Mouse (Mus musculus) lung, adult 2 months (tissue): ENCODE data around the gene Col25a1. TPM values are rescaled to one million over a fixed set of nuclear protein-coding genes. Genes with fewer than 3 reads are reported as not detected.

ENCODE experiments used
- DNase-seq: peaks from one replicate; pipeline ENCODE4 v3.0.0; 2022
- H3K4me1 ChIP-seq: fragments of 200-500 bp; 2 replicates; pipeline ENCODE4 v1.6.1; 2011; ENCODE audit warnings: low read length; ENCODE audit not compliant: control insufficient read depth, insufficient read depth
- H3K4me3 ChIP-seq: fragments of 200-500 bp; replicated peaks from 2 replicates; pipeline ENCODE3; 2011; ENCODE audit warnings: low read depth, mild to moderate bottlenecking, control low read depth, low read length; ENCODE audit errors: extremely low read depth
- CTCF ChIP-seq: fragments of 200-500 bp; IDR thresholded peaks from 2 replicates; pipeline ENCODE4 v1.5.1; 2011; ENCODE audit warnings: mild to moderate bottlenecking, low read length, control low read depth; ENCODE audit not compliant: insufficient read depth
- POLR2A ChIP-seq: fragments of 200-500 bp; IDR thresholded peaks from 2 replicates; pipeline ENCODE4 v1.6.1; 2011; ENCODE audit warnings: low read depth, mild to moderate bottlenecking, control low read depth, low read length, borderline replicate concordance; ENCODE audit errors: extremely low read depth
- whole genome bisulfite sequencing: fragments of 180-500 bp; shearing (Covaris S2); methylation state at CpG from one replicate; pipeline ENCODE4 v1.1.7; 2018; 5-methylcytosine and 5-hydroxymethylcytosine counted together
- polyA plus RNA-seq: library from polyadenylated mRNA; depleted of rRNA; stranded (reverse); fragments of >200 nt; gene quantifications from 2 replicates; pipeline ENCODE4 v1.2.3, GENCODE M21; 2012

Col25a1 gene
- polyA plus RNA-seq, 1 experiment = 0.07 TPM

- 82% methylated on average over 7 of the region's 7 CpGs for WGBS
- no peaks in the 10 kb centered on the region for H3K4me1 ChIP-seq
- no peak overlapping the region for H3K4me3 ChIP-seq
- no peak for TF ChIP-seq CTCF
- TF ChIP-seq POLR2A = no peak
- DNase-seq = no peak
Measured at GRCm38 (mm10) chr3:130449864-130450263, 318.6 kb downstream of the Col25a1 start.

DNA sequence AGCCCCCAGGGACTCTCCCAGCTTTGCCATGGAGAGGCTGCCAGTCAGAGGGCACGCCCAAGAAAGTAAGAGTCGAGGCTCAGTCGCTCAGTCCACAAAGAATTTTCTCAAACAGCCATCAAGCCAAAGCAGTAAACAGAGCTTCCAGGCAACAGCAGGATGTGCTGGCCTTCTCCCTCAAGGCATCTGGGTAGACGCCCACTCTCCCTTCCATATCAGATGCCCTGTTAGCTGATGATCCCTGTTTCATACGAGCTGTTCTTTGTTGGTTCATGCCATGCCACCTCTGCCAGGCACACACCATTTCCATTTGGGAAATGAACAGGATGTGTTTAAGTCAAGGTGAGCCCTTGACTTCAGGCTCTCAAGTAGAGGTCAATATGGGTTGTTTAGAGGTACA, 334.1 kb downstream of the Col25a1 start:
- H3K4me1 ChIP-seq = no peaks in the 10 kb centered on the region
- TF ChIP-seq CTCF (no peak), POLR2A (no peak)
- no peak overlapping the region for H3K4me3 ChIP-seq
- DNase-seq = no peak
- 78% methylated on average over 5 of the region's 5 CpGs for WGBS

- H3K4me3 ChIP-seq = no peak overlapping the region
- peak; percentile 10 for DNase-seq
- H3K4me1 ChIP-seq = no peaks in the 10 kb centered on the region; the same call in 1 of the 2 replicates
- 17% methylated on average over 4 of the region's 4 CpGs for WGBS
- no peak for TF ChIP-seq POLR2A
- TF ChIP-seq CTCF = no peak
Measured at GRCm38 (mm10) chr3:130473211-130473768, 342.0 kb downstream of the Col25a1 start.

DNA sequence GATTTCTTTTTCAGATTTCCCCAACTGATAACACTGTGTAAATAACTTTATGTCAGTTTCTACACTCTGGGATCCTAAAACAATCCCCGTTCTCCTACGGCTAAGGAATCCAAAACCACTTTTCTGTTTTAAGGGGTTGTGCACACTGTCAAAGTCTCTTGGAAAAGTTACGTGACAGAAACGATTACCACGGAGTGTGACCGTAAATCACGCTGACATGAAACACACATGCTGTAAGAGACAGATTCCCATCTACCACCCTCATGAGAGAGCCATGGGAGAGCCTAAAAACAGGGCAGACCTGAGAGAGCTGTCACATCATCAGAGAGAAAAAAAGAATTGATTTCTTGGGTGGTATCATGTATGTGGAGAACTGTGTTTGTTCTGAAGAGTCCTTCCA, 342.7 kb downstream of the Col25a1 start:
- WGBS = 40% methylated on average over 7 of the region's 7 CpGs
- TF ChIP-seq CTCF (no peak), POLR2A (no peak)
- no peak for DNase-seq
- H3K4me1 ChIP-seq = no peaks in the 10 kb centered on the region; the same call in 1 of the 2 replicates
- H3K4me3 ChIP-seq = no peak overlapping the region

DNA sequence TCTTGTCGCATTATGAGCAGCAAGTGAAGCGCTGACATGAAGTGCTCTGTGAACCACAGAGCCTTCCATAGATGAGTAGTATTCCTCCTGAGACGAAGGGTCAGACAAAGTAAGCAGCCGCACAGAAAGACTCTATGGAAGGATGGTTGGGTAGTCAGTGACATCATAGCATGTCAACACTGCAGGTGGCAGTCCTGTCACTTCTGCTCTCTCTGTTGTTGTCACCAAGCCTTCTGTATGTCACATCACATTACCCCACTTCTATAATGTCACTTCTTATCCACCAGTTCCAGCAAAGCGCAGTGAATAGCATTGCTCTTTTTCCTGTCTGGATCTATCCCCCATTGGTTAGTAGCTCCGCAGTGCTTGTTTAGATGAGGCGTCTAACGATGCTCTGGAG, 351.2 kb downstream of the Col25a1 start:
- TF ChIP-seq CTCF (no peak), POLR2A (no peak)
- no peak for DNase-seq
- WGBS = 96% methylated on average over 8 of the region's 8 CpGs
- Histone ChIP-seq H3K4me3 (no peak overlapping the region), H3K4me1 (no peaks in the 10 kb centered on the region)

DNA sequence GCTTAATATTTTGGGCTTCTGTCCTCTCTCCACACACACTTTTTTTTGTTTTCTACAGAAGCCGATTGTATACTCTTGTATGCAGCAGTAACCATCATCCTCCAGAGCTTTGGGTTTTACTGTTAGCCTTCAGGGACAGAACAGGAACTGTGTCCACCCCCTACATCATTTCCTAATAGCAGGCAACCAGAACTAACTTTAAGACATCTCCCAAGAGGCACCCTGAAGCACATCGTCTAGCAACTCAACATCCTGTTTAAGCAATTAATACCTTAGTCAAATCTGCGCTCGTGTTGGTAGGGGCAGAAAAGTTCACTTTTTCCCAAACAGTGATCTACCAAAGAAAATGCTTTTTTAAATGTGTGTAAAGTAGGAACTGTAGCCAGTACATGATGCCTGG, 357.5 kb downstream of the Col25a1 start:
- DNase-seq = no peak
- 65% methylated on average over 4 of the region's 4 CpGs for WGBS
- Histone ChIP-seq H3K4me1 (no peaks in the 10 kb centered on the region), H3K4me3 (no peak overlapping the region)
- TF ChIP-seq POLR2A = no peak
- TF ChIP-seq CTCF = no peak

- H3K4me3 ChIP-seq = no peak overlapping the region
- DNase-seq = no peak
- TF ChIP-seq POLR2A = no peak
- TF ChIP-seq CTCF = no peak
- H3K4me1 ChIP-seq = no peaks in the 10 kb centered on the region
- 68% methylated on average over 1 of the region's 1 CpGs for WGBS
Measured at GRCm38 (mm10) chr3:130494192-130494591, 362.9 kb downstream of the Col25a1 start.

DNA sequence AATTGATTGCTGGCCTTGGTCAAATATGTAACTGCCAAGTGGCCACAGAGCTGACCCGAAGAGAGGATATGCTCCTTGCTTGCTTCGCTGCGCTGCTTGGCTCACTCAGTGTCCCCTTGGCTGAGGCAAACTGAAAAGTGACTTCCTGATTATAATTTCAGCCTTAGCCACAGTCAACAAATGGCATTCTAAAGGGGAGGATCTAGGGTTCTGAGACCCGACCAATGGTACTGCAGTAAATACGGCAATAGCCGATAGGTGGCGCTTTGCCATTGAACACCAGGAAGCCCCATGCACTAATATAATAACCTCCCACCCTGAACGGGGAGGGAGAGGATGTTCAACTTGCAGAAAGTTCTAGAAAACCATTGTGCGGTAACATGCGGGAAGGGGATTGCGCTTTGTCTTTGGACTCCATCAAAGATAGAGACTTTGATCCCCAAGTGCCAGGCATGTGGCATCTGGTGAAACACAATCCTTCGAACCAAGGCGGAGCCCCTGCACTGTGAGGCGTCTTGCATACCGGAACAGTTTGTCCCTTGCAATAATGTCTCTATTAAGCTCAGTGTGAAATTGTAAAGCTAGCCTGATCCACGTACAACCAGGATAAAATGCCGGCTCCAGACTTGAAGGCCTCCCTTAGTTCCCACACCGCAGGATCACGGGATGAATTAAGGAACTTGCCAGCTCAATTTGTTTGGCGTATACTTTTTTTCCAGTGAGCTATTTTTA, 363.5 kb downstream of the Col25a1 start:
- TF ChIP-seq CTCF = 0 out of 2 replicates have a peak, but pooled peaks have one; percentile 12
- no peak for TF ChIP-seq POLR2A
- H3K4me1 ChIP-seq = no peaks in the 10 kb centered on the region
- 65% methylated on average over 20 of the region's 20 CpGs for WGBS
- H3K4me3 ChIP-seq = no peak overlapping the region
- DNase-seq = peak; percentile 8

DNA sequence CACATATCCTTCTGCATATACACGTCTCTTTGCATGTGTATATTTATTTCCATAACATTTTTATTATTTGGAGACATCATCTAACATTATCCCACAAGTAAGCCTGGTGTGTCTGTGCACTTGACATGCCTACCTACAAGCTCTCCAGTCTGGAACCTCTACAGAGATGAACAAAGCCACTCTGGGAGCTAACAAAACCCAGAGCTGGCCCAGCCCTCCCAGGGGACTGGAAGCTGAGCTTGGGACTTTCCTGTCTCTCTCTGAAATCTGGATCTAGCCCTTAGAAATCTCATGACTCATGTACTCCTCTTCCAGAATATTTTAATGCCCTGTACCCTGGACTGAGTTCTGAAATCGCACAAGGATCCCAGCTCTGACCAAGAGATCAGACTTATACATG, 365.7 kb downstream of the Col25a1 start:
- Histone ChIP-seq H3K4me1 (no peaks in the 10 kb centered on the region), H3K4me3 (no peak overlapping the region)
- DNase-seq = no peak
- TF ChIP-seq POLR2A = no peak
- TF ChIP-seq CTCF = no peak
- 94% methylated on average over 2 of the region's 2 CpGs for WGBS

DNA sequence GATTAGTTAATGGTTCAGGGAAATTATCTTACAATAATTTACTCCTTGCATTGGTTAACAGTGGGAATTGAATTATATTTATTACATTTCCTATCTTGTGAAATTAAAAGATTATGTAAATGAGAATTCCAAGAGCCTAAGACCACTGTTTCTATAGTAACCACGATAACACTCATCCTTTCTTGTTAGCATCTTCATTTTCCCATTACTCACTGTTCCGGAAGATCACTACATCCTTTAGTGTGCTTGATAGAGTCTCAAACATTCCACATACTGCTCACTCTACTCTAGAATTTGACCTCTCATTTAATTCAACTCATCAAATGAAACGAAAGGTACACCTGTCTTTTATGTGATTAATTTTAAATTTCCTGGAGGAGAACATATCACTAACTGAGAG, 370.4 kb downstream of the Col25a1 start:
- TF ChIP-seq CTCF = no peak
- no peak for TF ChIP-seq POLR2A
- WGBS = 72% methylated on average over 3 of the region's 3 CpGs
- DNase-seq = no peak
- H3K4me3 ChIP-seq = no peak overlapping the region
- no peaks in the 10 kb centered on the region for H3K4me1 ChIP-seq

DNA sequence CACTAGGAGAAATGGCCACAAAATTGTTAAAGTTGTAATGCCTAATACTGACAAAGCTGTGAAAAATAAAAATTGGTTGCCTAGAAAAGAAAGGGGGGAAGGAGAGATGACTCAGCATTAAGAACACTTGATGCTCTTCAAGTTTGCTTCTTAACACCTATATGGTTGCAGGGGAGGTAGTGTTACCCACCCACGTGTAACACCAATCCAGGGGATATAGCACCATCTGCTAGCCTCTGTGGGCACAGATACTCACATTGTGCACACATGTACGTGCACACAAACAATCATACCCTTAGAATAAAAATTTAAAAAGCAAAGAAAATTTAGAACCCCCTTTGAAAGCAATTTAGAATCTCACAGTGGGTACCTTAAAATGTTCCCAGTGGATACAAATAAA, 377.0 kb downstream of the Col25a1 start:
- no peak for DNase-seq
- TF ChIP-seq POLR2A (no peak), CTCF (no peak)
- no peak overlapping the region for H3K4me3 ChIP-seq
- H3K4me1 ChIP-seq = no peaks in the 10 kb centered on the region
- WGBS = 86% methylated on average over 2 of the region's 2 CpGs
